Mouse (Mus musculus) spleen, adult 12 weeks (tissue): ENCODE data around the gene Heatr4.
"Not testable (repeated sequence)": the region's sequence is repeated elsewhere in the genome, so short reads cannot be mapped to it uniquely, and the experiment has no call there.

ENCODE experiments used
- DNase-seq: peaks from one replicate; pipeline ENCODE4 v3.0.0; 2022; ENCODE audit warnings: low spot score

Heatr4 gene

DNA sequence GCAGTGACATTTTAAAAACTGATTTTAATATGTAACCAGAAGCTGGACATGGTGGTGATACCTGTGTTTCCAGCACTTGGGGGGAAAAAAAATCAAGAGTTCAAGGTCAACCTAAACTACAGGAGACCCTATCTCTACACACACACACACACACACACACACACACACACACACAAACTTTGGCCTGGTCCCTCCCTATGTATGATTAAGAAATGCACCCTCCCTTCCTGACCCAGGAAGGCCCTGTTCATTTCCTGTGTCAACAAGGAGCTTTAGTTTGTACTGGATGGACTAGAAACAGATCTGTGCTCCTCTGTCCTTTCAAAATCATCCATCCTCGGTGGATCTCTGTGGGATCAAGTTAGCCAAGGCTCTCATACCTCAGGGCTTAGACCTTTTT is 46.1 kb downstream of the Heatr4 start:
- DNase-seq = not testable (repeated sequence)

DNA sequence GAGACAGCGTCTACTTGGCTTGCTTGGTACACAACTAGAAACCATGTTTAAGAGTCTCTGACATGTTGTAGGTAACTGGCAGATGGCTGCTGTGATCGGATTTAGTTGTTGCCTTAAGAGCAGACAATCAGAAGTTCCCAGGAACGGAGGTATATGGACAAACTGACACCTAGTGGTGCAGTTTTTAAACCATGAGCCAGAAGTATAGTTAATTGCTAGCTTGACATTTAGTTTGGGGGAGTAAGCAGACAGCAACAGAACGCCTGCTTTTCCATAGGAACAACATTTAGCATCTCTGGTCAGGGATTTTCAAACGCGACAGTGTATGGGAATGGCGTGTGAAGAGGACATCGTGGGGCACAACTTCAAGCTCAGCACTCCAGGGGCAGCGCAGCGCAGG is 47.1 kb downstream of the Heatr4 start:
- no peak for DNase-seq

DNA sequence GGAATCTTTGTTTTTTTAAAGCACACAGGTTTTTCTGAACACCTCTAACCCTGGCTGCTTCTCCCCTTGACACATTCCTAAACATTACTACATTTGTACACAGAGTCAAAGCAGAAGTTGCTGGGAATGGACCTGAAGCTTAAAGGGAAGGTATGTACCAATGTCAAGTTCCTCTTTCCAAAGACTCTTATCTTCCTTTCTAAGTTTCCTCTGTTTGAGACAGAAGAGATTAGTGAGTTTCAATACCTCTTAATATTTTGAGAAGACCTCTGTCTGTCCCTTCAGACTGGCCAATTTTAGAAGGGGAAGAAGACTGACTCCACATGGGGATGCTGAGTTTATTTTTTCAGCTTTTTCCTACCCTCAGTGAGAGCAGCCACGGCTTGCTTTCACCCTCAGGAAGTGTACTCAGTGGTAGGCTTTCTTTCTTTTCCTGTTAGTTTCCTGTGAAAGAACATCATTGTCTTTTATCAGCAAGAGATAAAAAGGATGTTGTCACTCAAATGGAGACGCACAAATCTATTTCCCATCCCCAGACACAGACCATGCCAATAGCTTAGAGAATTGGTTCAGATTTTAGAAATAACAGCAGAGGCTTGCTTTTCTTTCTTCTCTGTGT is 55.4 kb downstream of the Heatr4 start:
- DNase-seq = no peak

DNA sequence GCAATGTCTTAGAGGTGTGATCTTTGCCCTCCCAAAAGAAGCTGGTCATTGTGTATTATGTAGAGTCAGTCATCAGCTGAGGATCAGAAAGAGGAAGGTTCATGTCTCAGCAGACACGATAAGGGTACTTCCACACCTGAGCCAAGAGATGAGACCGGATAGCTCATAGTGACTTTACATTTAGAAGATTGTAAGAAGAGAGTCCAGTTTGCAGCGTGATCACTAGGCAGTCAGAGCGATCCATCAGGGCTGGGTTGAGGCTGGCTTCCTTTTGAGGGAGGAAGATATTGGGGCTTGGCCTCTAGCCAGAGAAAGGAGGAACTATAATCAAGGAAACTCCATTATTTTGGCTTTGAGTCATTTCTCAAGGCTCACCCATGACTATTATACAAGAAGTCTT is 56.9 kb downstream of the Heatr4 start:
- no peak for DNase-seq

DNA sequence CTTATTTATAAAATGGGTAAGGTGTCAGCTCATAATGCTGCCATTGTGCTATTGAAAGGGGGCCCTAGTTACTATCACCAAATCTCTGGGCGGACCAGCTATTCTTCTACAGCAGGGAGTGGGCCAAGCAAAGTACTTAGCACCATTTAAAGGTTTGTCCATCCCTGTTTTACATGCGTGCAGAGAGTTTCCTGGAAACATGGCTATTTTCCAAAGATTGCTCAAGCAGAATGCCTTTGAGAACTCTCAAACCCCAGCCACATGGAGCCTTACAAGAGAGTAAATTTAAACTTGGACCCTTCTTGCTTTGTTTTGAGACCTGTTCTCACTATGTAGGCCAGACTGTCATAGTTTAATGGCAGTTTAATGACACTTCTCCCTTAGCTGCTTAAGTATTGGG is 58.6 kb downstream of the Heatr4 start:
- no peak for DNase-seq

DNA sequence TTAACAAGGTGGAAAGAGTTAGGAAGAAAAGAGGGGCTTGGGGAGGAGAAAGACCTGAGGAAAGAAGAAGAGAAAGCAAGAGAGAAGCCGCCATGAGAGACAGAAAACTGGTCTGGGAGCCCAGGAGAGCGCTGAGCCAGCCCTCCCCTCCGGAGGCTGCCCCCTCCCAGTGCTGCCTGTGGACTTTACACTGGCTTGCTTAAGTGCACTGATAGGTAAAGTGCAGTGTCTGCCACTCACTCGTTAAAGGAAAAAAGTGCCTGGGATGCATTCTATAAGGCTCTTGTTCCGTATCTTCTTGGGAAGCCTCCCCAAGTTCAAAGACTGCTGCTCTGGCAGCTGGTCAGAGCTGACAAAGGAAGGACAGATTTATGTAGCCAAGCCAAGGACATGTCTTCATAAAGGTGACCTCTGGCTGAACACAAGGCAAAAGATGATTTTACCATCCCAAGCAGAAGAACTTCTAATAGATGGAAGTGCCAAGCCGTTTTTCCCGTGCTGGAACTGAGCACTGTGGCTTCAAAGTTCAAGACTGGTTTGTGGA is 59.4 kb downstream of the Heatr4 start:
- DNase-seq = no peak

DNA sequence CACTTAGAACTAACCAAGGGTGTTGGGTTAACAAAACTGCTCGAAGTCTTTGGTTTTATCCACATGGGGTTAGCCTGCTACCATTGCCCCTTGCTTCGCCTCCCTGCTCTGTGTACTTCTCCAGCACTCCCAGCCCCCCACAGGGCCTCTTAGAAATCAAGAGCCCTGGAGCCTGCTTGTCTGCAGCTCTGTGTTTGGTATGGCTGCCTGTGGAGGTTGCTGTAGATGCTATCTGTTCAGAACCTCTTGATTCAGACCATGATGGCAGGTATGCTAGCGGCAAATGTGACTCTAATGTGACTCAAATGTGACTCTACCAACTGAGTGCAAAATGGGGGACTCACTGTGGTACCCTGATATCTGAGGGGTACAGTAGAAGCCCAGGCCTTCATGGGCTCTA is 60.3 kb downstream of the Heatr4 start:
- DNase-seq = no peak

DNA sequence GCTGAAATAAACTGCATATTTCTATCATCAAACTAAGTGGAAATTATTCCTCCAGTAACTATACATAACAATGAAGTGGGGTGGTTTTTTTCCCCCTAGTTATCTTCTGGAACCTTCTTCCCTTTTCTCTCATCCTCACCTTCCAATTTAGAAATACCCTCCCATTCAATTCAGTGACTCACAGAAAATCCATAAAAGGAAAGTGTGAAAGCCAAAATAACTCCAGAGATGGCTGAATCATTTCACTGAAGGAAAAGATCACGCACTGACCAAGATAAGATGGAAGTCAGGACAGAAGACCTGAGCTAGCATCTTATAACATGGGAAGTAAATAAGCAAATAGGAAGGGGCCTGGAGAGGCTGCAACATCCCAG is 61.2 kb downstream of the Heatr4 start:
- no peak for DNase-seq

DNA sequence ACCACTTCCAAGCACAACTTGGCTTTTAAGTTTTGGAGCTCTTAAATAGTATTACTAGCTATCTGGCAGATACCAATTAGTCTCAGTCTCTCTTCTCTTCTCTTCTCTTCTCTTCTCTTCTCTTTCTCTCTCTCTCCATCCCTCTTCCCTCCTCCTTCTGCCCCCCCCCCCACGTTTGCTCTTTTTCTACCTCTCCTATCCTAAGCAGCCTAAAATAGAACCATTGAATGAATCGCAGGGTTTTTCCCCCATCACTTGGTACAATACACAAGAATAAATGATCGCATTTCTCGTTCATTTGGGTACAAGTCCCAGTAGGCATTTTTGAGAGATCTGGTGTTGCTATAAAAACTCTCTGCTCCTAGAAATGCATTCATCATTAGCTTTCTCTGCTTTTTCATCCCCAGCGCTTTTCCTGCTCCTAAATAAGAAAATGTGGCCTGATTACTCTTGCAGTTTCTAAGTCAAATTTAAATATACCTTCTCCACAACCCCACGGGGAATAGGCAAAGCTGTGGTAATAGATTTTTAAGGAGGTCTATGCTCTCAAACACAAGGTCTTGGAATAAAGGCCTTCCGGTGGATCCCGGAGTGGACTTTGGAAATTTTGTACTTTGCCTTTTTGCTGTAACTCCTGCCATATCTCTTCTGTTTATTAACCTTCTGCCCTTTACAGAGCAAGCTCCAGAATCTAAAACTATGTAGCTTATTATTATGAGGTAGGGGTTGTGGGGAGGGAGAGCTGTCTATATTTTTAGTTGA is 61.7 kb downstream of the Heatr4 start:
- no peak for DNase-seq

DNA sequence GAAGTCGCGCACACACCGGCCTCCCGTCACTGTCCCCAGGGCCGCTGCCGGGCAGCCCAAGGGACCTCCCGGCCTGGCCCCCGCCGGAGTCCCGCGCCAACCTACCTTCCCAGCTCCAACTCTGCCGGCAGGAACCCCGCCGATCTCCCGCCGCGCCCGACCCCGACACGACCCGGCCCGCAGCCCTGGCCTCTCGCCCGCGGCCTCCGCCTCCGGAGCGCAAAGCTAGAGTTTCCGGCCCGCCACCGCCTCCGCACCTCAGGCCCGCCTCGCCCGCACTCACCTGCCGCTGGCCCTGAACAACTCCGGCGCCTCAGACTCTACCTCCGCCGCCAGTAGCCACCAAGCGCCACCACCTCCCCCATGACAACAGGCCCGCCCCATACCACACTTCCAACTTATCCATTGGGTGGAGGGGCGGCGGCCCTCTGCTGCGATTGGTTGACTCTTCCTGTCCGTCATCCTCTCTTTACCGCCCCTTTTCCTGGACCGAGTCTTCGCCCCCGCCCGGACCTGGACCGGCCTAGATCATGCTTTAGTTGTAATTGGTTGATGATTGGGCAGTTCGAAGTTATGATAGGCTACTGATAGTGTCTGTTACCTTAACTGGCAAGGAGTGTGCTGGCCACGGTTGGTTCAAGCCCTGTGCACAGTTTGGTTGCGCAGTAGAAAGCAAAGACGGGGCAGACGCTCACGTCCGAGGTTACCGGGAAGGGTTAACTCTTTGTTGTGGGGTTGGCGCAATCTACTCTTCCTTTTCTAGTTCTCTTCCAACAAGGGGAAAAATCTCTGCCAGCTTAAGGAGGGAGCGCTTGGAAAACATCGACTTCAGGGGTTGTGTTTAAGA is 62.9 kb downstream of the Heatr4 start, which contains the start of gene Numb:
Numb (minus strand) TSS at position 400 of the 847 bp plus-strand sequence.
- peak; percentile 97 for DNase-seq

DNA sequence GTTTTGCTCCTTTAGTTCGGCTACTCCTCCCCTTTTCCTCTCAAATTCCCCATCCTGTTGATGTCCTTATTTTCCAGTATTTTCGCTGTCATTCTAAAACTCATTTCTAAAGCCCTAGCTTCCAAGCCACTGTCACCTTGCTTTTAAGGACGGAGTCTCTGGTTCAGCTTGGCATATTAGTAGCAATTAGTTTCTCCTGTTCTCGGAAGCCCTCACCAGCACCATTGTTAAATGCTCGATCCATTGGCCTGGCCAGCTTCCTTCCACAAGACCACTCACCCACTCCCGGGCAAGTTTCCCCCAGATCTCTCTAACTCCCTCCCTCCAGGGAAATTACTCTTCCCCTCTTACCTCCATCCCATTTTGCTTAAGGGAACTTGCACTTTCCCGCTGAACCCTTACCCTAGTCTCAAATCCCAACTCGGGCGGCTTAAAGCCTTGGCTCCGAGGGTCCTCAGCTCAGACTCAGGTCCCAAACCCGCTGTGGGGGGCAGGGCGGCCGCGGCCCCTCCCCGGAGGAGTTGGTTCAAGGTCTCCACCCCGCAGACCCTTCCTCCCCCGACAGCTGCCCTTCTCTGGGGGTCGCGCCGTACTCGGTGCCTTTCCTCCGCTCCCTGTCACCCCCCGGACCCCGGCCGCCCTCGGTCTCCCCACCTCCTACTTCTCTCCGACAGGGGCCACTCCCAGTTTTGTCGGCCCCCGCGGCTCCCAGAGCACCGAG is 63.8 kb downstream of the Heatr4 start:
- DNase-seq = no peak

DNA sequence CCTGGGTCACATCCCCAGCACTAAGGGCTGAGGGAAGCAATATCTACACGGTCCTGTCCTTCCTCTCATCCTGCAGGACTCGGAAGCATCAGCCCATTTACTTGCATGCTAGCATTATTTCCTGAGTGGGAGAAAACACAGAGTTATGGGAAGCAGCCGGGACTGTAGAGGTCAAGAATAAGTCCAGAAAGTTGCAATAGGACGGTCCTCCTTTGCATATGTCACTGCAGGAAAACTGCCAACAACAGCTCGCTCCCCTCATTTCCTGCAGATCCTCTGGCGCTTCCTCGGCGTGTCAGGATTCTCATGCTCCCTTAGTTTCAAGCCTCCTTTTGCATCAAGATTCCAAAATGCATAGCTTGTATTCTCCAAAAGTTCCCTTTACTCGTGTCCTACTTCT is 67.8 kb downstream of the Heatr4 start:
- DNase-seq = no peak

DNA sequence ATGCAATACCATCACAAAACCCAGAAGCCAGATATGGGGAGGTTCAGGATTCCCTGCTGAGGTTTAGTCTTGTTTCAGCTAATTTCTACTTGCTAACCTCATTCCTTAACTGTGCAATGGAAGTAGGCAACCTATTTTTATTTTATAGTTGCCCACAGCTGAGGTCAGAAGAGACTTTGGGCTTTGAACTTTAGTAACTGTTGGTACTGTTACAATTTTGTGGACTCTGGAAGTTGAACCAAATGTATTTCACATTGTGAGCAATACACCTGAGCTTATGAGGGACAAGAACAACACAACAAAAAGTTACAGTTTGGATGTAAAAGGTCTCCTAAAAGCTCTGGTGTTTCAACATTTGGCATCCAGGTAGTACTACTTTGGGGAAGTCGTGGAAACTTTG is 69.9 kb downstream of the Heatr4 start:
- DNase-seq = no peak

DNA sequence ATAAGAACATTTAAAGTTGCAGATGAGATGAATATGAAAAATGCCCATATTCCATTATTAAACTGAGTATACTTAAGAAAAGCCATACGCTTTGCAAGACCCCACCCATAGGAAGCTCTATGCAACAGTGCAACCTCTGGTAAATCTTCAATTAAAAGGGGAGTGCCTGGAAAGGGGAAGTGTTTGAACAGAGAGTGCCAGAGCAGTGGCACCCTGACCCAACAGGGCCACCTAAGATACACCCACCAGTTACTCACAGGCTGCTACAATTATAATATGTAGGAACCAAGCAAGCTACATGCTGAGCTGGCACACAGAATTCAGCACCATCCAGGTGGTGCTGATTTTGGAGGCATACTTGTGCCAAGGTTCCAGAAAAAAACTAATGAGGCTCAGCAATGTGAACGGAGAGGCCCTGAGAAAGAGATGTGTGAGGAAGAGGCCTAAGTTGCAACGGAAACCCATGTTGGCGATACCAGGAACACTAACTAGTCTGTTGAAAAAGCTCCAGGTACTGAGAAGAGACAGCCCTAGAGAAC is 70.4 kb downstream of the Heatr4 start:
- no peak for DNase-seq

DNA sequence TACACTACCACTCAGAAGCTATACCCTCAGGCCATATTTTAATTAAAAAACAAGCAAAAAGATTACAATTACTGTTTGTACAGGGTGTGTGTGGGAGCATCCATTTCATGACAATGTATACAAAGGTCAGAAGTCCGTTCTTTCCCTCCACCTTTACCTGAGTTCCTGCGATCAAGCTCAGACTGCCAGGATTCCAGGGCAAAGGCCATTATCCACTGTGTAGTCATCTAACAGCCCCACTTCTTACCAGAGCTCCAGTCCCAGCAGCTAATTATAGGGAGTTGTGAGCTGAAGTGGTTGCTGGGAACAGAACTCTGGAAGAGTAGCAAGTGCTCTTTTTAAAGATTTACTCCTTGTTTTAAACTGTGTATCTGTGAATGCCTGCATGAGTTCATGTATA is 74.2 kb downstream of the Heatr4 start:
- no peak for DNase-seq
